Mouse (Mus musculus) midbrain, embryonic 15.5 days (tissue): ENCODE data around the gene Tnpo2. TPM values are rescaled to one million over a fixed set of nuclear protein-coding genes. Genes with fewer than 3 reads are reported as not detected.

Experiments used
- ATAC-seq: fragments of 200-750 bp; cut with Nextera tagmentation; replicated peaks from 2 replicates; pipeline ENCODE4 v1.8.0; 2017; ENCODE audit warnings: moderate TSS enrichment
- H3K27ac ChIP-seq: fragments of 300-500 bp; sonication (generic); 2 replicates; pipeline ENCODE4 v1.5.1; 2015; ENCODE audit warnings: mild to moderate bottlenecking, inconsistent platforms
- H3K27me3 ChIP-seq: fragments of 300-500 bp; sonication (generic); replicated peaks from 2 replicates; pipeline ENCODE4 v1.6.1; 2015; ENCODE audit warnings: inconsistent platforms
- H3K36me3 ChIP-seq: fragments of 300-500 bp; sonication (generic); replicated peaks from 2 replicates; pipeline ENCODE4 v1.6.1; 2015; ENCODE audit warnings: inconsistent platforms
- H3K4me1 ChIP-seq: fragments of 300-500 bp; sonication (generic); 2 replicates; pipeline ENCODE4 v1.6.1; 2015; ENCODE audit warnings: inconsistent platforms
- H3K4me2 ChIP-seq: fragments of 300-500 bp; sonication (generic); 2 replicates; pipeline ENCODE4 v1.6.1; 2015; ENCODE audit warnings: inconsistent platforms, mild to moderate bottlenecking, moderate library complexity
- H3K4me3 ChIP-seq: fragments of 300-500 bp; sonication (generic); 2 replicates; pipeline ENCODE4 v1.5.1; 2015; ENCODE audit warnings: mild to moderate bottlenecking, inconsistent platforms
- H3K9ac ChIP-seq: fragments of 300-500 bp; sonication (generic); 2 replicates; pipeline ENCODE4 v1.6.1; 2015; ENCODE audit warnings: mild to moderate bottlenecking, inconsistent platforms
- H3K9me3 ChIP-seq: fragments of 300-500 bp; sonication (generic); 2 replicates; pipeline ENCODE4 v1.6.1; 2016; ENCODE audit warnings: inconsistent platforms
- WGBS: fragments of 180-500 bp; shearing (Covaris S2); methylation state at CpG from one replicate; pipeline ENCODE4 v1.1.7; 2015; ENCODE audit warnings: mixed read lengths; 5-methylcytosine and 5-hydroxymethylcytosine counted together
- microRNA-seq: library from miRNA; unstranded; fragments of <30 nt; microRNA quantifications from one replicate; pipeline ENCODE4, GENCODE M21; 2016
- polyA plus RNA-seq: library from polyadenylated mRNA; unstranded; fragments of >200 nt; fragmentation: Nextera tagmentation; extraction: Ambion mirVana; gene quantifications from 2 replicates; pipeline ENCODE4 v1.2.1, GENCODE M21; 2015

Gene Tnpo2
- polyA plus RNA-seq, 1 experiment from 2014 or later = 71.0 TPM

- no peak overlapping the region for H3K27ac ChIP-seq
- no peak for ATAC-seq
- 93% methylated on average over 7 of the region's 7 CpGs for WGBS
- H3K4me2 ChIP-seq = no peak overlapping the region
- no peaks in the 10 kb centered on the region for H3K4me1 ChIP-seq
- no peak overlapping the region for H3K4me3 ChIP-seq
- H3K36me3 ChIP-seq = peaks cover 23% of the 10 kb centered on the region; the same call in 1 of the 2 replicates
- no peaks in the 10 kb centered on the region for H3K9me3 ChIP-seq
- H3K9ac ChIP-seq = no peak overlapping the region
- H3K27me3 ChIP-seq = no peaks in the 10 kb centered on the region
These were observed 58.9 kb downstream of the Tnpo2 start for GRCm38 (mm10) chr8:85095566-85095965.

- Histone ChIP-seq H3K27me3 (no peaks in the 10 kb centered on the region), H3K4me1 (no peaks in the 10 kb centered on the region), H3K27ac (no peak overlapping the region), H3K9me3 (no peaks in the 10 kb centered on the region), H3K36me3 (peaks cover 23% of the 10 kb centered on the region; the same call in 1 of the 2 replicates), H3K4me3 (no peak overlapping the region), H3K9ac (no peak overlapping the region), H3K4me2 (no peak overlapping the region)
- no peak for ATAC-seq
- 95% methylated on average over 16 of the region's 16 CpGs for WGBS
These were observed 59.5 kb downstream of the Tnpo2 start for GRCm38 (mm10) chr8:85096196-85096595.

- Histone ChIP-seq H3K4me2 (no peak overlapping the region), H3K4me1 (no peaks in the 10 kb centered on the region), H3K27ac (no peak overlapping the region), H3K36me3 (peaks cover 23% of the 10 kb centered on the region; the same call in 1 of the 2 replicates), H3K27me3 (no peaks in the 10 kb centered on the region), H3K4me3 (no peak overlapping the region), H3K9me3 (no peaks in the 10 kb centered on the region), H3K9ac (no peak overlapping the region)
- 93% methylated on average over 4 of the region's 4 CpGs for WGBS
- no peak for ATAC-seq
These were observed 60.1 kb downstream of the Tnpo2 start for GRCm38 (mm10) chr8:85096850-85097249.

- Histone ChIP-seq H3K4me2 (no peak overlapping the region), H3K9me3 (no peaks in the 10 kb centered on the region), H3K27ac (no peak overlapping the region), H3K9ac (no peak overlapping the region), H3K36me3 (peaks cover 23% of the 10 kb centered on the region; the same call in 1 of the 2 replicates), H3K4me1 (no peaks in the 10 kb centered on the region), H3K4me3 (no peak overlapping the region), H3K27me3 (no peaks in the 10 kb centered on the region)
- WGBS = 88% methylated on average over 4 of the region's 4 CpGs
- no peak for ATAC-seq
These were observed 63.5 kb downstream of the Tnpo2 start for GRCm38 (mm10) chr8:85100076-85100665.

Small RNAs within 50 kb of the gene (microRNA-seq; reads per million reads assigned to microRNA genes)
- gene Mir7070 = 2.6 reads per million, percentile 11 among the genes with 10 or more reads in this experiment

Other genes starting within 250 kb of the Tnpo2 start
- 48.6 and 54.0 TPM in 2 replicates for gene Nfix, start 236.6 kb upstream of the Tnpo2 start, polyA plus RNA-seq
- gene Dand5, start 214.1 kb upstream of the Tnpo2 start, polyA plus RNA-seq = 12.3 and 13.4 TPM in 2 replicates
- 35.5 and 36.1 TPM in 2 replicates for gene Gadd45gip1, start 205.4 kb upstream of the Tnpo2 start, polyA plus RNA-seq
- 88.2 and 91.7 TPM in 2 replicates for gene Rad23a, start 196.2 kb upstream of the Tnpo2 start, polyA plus RNA-seq
- 669 and 673 TPM in 2 replicates for gene Calr, start 190.0 kb upstream of the Tnpo2 start, polyA plus RNA-seq
- 126 and 127 TPM in 2 replicates for gene Farsa, start 179.9 kb upstream of the Tnpo2 start, polyA plus RNA-seq
- 18.4 and 22.0 TPM in 2 replicates for gene Syce2, start 164.8 kb upstream of the Tnpo2 start, polyA plus RNA-seq
- gene Gcdh, start 143.0 kb upstream of the Tnpo2 start, polyA plus RNA-seq = 36.1 and 37.1 TPM in 2 replicates
- gene Klf1, start 135.0 kb upstream of the Tnpo2 start, polyA plus RNA-seq = 0.65 and 0.79 TPM in 2 replicates
- 7.1 and 7.6 TPM in 2 replicates for gene Dnase2a, start 128.4 kb upstream of the Tnpo2 start, polyA plus RNA-seq
- gene Mast1, start 99.6 kb upstream of the Tnpo2 start, polyA plus RNA-seq = 76.2 and 84.8 TPM in 2 replicates
- 2.8 and 3.4 TPM in 2 replicates for gene Rtbdn, start 89.9 kb upstream of the Tnpo2 start, polyA plus RNA-seq
- not detected in 2 replicates for gene Gm49661, start 67.5 kb upstream of the Tnpo2 start, polyA plus RNA-seq
- 1,276 and 1,344 TPM in 2 replicates for gene Prdx2, start 67.3 kb upstream of the Tnpo2 start, polyA plus RNA-seq
- 54.2 and 54.7 TPM in 2 replicates for gene Rnaseh2a, start 67.1 kb upstream of the Tnpo2 start, polyA plus RNA-seq
- gene Junb, start 58.2 kb upstream of the Tnpo2 start, polyA plus RNA-seq = 5.5 and 6.8 TPM in 2 replicates
- gene Hook2, start 46.3 kb upstream of the Tnpo2 start, polyA plus RNA-seq = 38.9 and 41.1 TPM in 2 replicates
- gene Best2, start 22.4 kb upstream of the Tnpo2 start, polyA plus RNA-seq = not detected in 2 replicates
- 146 and 159 TPM in 2 replicates for gene Asna1, start 11.6 kb upstream of the Tnpo2 start, polyA plus RNA-seq
- gene Trir, start 10.1 kb upstream of the Tnpo2 start, polyA plus RNA-seq = 121 and 124 TPM in 2 replicates
- 84.5 and 86.2 TPM in 2 replicates for gene Fbxw9, start 23.1 kb downstream of the Tnpo2 start, polyA plus RNA-seq
- gene Gm5741, start 31.1 kb downstream of the Tnpo2 start, polyA plus RNA-seq = 0.89 and 2.0 TPM in 2 replicates
- 111 and 112 TPM in 2 replicates for gene Dhps, start 34.8 kb downstream of the Tnpo2 start, polyA plus RNA-seq
- 135 TPM in 2 replicates for gene Wdr83os, start 43.8 kb downstream of the Tnpo2 start, polyA plus RNA-seq
- gene Wdr83, start 44.4 kb downstream of the Tnpo2 start, polyA plus RNA-seq = 60.3 and 66.9 TPM in 2 replicates
- gene Man2b1, start 46.4 kb downstream of the Tnpo2 start, polyA plus RNA-seq = 19.8 and 20.0 TPM in 2 replicates
- 4.2 and 4.6 TPM in 2 replicates for gene Zfp791, start 86.2 kb downstream of the Tnpo2 start, polyA plus RNA-seq
- not detected in 2 replicates for gene Cks1brt, start 115.0 kb downstream of the Tnpo2 start, polyA plus RNA-seq
- not detected in 2 replicates for gene Olfr371, start 189.1 kb downstream of the Tnpo2 start, polyA plus RNA-seq